Mouse (Mus musculus) spleen, adult 2 months (tissue): Measurements from ENCODE around the gene Arfip2.

ENCODE experiments used
- CTCF ChIP-seq: fragments of 200-500 bp; IDR thresholded peaks from 2 replicates; pipeline ENCODE4 v1.5.1; 2011; ENCODE audit warnings: mild to moderate bottlenecking, inconsistent platforms; ENCODE audit not compliant: insufficient read depth, insufficient read length, insufficient replicate concordance; ENCODE audit errors: extremely low read depth
- POLR2A ChIP-seq: fragments of 200-500 bp; IDR thresholded peaks from 2 replicates; pipeline ENCODE4 v1.6.1; 2011; ENCODE audit warnings: low read depth, low read length, inconsistent platforms

DNA sequence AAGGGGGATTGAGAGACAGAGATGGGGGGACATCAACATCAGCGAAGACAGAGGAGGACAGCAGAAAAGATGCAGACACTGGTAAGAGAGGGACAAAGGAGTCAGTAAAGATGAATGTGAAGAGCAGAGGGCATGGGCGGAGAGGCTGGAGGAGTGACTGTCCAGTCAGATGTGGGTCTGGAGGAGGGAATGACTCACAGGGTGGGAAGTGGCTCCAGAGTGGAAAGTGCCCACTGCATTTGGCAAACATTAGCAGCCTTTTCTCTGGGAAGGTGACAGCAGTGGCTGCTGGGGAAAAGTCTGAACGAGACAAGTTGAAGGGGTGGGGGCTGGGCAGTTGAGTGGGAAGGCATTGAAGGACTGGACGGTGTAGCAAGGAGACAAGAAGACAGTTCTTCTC is 19.2 kb downstream of the Arfip2 start:
- TF ChIP-seq CTCF (no peak), POLR2A (no peak)
